Mouse (Mus musculus): ENCODE results near the gene Il6st.

GRCm38 (mm10) chr13:112466946-112467255, 3.0 kb downstream of the Il6st start:
- TF ChIP-seq POLR2A (IDR thresholded peaks at IDR 0.05; ENCODE audit: insufficient read depth, low read length): no peak
- TF ChIP-seq EP300 (IDR thresholded peaks at IDR 0.05; ENCODE audit: insufficient read depth, low read depth, low read length): no peak
